Mouse (Mus musculus) cortical plate, adult 2 months (tissue): Measurements from ENCODE around the gene Msrb2.

Source experiments
- CTCF ChIP-seq: fragments of 200-500 bp; IDR thresholded peaks from 2 replicates; pipeline ENCODE4 v1.5.1; 2011; ENCODE audit warnings: mild to moderate bottlenecking, control low read depth, low read length; ENCODE audit not compliant: insufficient read depth; ENCODE audit errors: extremely low read depth
- POLR2A ChIP-seq: fragments of 200-500 bp; IDR thresholded peaks from 2 replicates; pipeline ENCODE4 v1.6.1; 2011; ENCODE audit warnings: mild to moderate bottlenecking, low read length, control low read depth; ENCODE audit not compliant: insufficient read depth; ENCODE audit errors: extremely low read depth

GRCm38 (mm10) chr2:19345414-19345964 is 25.8 kb upstream of the Msrb2 start:
- TF ChIP-seq POLR2A (no peak), CTCF (no peak)
